Mouse (Mus musculus) gastrocnemius, adult 8-10 months (tissue): ENCODE measurements around the gene Fbxw5. TPM values are rescaled to one million over a fixed set of nuclear protein-coding genes. Genes with fewer than 3 reads are reported as not detected.
"Not testable (repeated sequence)": the region's sequence is repeated elsewhere in the genome, so short reads cannot be mapped to it uniquely, and the experiment has no call there.

Experiments used
- DNase-seq, 2 experiments: peaks; one replicate each; pipeline ENCODE4 v3.0.0; 2022; ENCODE audit warnings: low spot score in 2 of 2
- total RNA-seq, 4 experiments: library from RNA; stranded (reverse); gene quantifications; 2 replicates each; pipeline ENCODE4 v1.2.4; 2022

Fbxw5 gene
- total RNA-seq, 4 experiments from 2014 or later: 83.3 to 100 (median 89.7) TPM

- no peak for DNase-seq
Measured at GRCm38 (mm10) chr2:25509912-25510311, 9.4 kb downstream of the Fbxw5 start.

- DNase-seq: no peak
Measured at GRCm38 (mm10) chr2:25526510-25527302, 26.2 kb downstream of the Fbxw5 start.

- no peak for DNase-seq
Measured at GRCm38 (mm10) chr2:25533707-25534106, 33.2 kb downstream of the Fbxw5 start.

DNA sequence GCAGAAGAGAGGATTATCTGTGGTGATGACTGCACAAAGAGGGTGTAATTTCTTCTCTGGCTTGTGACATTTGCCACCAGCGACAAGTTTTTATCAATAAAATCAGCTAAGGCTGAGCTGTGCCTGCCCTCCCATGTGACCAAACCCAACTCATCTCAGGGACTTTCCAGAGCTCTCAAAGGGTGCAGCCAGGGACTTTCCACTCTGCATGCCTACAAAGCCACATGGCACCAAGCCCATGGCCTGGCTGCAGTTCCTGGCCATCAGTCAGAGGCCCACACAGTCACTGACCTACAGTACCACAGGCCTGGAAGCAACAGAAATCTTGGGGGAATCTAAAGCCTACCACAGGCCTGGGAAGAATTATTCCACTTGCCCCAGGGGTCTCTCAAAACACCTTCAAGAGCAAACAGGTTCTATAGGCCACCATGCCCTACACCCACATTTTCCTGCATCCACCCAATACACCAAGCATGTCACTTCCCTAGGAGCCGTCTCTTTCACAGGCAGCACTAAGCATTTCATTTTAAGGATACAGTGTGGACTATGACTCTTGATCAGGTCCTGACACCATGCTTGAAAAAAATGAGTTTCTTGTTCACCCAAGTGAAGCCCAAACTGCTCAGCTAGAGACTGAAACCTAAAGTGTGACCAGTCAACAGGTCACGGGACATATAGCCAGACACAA, 33.8 kb downstream of the Fbxw5 start:
- peak; percentile 94 for DNase-seq

DNA sequence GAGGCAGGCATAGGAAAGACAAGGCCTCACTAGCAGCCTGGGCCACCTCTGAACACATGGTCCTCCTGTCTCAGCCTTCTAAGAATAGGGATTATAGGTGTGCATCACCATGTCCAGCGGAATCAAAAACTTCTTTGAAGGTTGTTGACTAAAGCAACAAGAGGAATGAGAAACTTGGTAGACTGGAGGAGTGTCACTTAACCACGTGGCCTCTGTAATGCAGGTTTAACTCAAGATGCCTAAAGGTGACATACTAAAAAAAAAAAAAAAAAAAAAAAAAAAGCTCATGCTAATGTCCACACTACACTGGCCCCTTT, 34.3 kb downstream of the Fbxw5 start:
- no peak for DNase-seq

- no peak for DNase-seq
Measured at GRCm38 (mm10) chr2:25536531-25536930, 36.0 kb downstream of the Fbxw5 start.

GRCm38 (mm10) chr2:25540541-25540948, 40.0 kb downstream of the Fbxw5 start:
- DNase-seq: no peak

DNA sequence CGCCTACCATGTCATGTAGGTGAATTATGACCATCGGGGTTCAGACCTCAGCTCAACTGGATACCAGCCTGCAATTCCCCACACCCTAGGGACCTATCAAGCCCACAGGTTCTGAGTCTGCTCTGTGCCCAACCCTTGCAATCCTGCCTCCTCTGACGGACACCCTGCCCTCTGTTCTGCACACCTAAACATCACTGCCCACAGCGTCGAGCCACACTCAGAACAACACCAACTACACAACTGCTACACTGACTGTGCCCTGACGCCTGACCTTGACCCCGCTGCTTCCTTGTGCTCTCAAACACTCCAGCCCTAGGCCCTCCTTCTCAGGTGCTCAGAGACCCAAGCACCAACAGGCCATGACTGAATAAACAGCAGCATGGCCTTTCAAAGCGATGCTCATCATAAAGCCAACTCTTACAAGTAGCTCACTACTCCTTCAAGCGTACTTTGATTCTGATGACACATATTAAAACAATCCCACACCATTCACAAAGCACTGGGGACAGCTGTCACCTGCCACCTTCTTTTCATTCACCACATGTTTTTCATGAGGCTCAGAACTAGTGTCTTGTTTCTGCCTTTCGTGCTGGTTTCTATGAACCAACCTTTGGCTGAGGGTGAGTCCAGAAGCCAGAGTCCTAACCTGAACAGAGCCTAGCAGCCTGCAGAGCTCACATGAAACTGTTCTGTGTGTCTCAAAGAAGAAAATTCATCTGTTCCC, 41.3 kb downstream of the Fbxw5 start:
- DNase-seq: no peak

DNA sequence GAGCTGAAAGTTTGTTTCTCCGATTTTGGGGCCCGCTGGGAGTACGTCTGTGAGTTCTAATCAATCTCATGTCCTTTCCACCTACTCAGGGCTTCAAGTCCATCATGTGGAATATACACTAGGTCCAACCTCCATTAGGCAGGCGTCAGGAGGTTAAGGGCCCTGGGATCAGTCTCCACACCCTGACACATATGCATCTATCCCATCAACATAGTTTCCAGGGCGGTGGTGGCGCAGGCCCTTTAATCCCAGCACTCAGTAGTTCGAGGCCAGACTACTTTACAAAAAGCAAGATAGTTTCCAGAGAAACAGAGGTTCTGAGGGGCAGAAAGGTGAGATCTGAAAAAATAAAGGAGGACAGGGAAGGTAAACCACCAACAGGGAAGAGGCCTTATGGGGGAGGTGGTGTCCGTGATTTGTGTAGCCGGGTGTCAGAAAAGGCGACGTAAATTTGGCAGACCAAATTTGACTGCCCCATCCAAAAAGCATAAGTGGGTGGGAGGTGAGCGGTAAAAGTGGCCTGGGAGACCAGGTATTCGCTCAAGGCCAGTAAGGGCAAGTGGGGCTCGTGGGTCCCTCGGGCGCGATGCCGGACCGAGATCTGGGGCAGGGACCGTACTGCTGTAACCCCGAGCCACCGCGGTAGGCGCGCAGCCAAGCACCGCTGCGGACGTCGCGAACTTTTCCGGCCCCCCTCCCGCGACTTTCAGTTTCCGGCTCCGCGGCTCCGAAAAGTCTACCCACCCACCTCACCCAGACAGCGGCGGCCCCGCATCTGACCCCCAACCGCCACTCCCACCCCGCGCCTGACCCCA, 45.7 kb downstream of the Fbxw5 start:
- DNase-seq: peak; percentile 61 to 79

DNA sequence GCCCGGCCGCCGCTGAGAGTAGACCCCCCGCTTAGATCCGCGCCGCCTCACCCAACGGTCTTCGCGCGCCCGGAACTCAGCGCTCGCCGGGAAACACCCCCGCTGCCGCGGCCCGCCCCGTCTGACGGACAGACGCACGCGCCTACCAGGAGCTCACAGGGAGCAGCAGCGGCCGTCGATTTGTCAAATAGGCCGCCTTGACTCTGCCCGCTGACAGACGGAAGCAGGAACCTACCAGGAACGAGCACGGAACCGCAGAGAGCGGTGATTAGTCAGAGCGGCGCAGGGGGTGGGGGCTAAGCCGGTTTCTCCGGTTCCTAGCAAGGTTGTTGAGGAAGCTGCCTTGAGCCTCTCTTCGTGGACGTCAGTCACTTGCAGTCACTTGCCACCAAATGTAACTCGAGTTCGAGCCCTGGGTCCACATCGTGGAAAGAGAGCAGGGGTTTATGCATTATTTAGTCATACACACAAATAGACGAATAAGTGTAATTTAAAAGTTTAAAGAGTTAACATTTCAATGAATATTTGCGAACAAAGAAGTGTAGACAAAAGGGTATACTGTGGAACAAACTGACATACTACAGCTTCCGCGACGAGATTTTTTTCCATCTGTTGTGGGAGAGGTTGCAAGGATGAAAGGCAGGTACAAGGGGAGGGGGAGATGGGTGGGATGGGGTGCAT, 46.4 kb downstream of the Fbxw5 start, which contains the start of gene Traf2:
TSS of gene Traf2 (minus strand) at position 130 of the 681 bp plus-strand sequence.
- peak; percentile 98 for DNase-seq

- peak; percentile 31 to 60 for DNase-seq
Measured at GRCm38 (mm10) chr2:25549021-25549991, 48.8 kb downstream of the Fbxw5 start.

- peak; percentile 41 to 58 for DNase-seq
Measured at GRCm38 (mm10) chr2:25551186-25551585, 50.6 kb downstream of the Fbxw5 start.

DNA sequence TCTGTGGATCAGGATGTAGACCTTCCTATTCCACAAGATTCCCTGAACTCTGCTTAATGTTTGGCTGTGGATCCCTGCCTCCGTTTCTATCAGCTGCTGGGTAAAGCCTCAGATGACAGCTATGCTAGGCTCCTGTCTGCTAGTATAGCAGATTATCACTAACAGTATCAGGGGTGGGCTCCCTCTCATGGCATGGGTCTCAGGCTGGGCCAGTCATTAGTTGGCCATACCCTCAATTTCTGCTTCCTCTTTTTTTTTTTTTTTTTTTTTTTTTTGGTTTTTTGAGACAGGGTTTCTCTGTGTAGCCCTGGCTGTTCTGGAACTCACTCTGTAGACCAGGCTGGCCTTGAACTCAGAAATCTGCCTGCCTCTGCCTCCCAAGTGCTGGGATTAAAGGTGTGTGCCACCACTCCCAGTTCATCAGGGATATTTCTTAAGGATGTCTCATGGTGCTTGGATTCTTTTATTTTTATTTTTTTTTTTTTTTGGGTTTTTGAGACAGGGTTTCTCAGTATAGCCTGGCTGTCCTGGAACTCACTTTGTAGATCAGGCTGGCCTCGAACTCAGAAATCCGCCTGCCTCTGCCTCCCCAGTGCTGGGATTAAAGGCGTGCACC, 52.7 kb downstream of the Fbxw5 start:
- not testable (repeated sequence) for DNase-seq

Other genes with a start within 250 kb of the Fbxw5 start
- gene Tmem203, start 245.3 kb upstream of the Fbxw5 start, total RNA-seq: 10 to 100 TPM; 11.7 to 14.1 (median 13.1) TPM
- 1 to 10 TPM; 2.0 to 5.3 (median 2.6) TPM for gene Tprn, start 238.1 kb upstream of the Fbxw5 start, total RNA-seq
- gene Ssna1, start 228.3 kb upstream of the Fbxw5 start, total RNA-seq: 10 to 100 TPM; 29.0 to 36.4 (median 31.2) TPM
- 10 to 100 TPM; 30.4 to 33.4 (median 31.3) TPM for gene Anapc2, start 228.3 kb upstream of the Fbxw5 start, total RNA-seq
- gene Tmem210, start 212.6 kb upstream of the Fbxw5 start, total RNA-seq: not detected
- gene Lrrc26, start 210.8 kb upstream of the Fbxw5 start, total RNA-seq: not detected
- not detected for gene Grin1, start 181.6 kb upstream of the Fbxw5 start, total RNA-seq
- 10 to 100 TPM; 13.9 to 15.0 (median 14.4) TPM for gene Man1b1, start 168.4 kb upstream of the Fbxw5 start, total RNA-seq
- 10 to 100 TPM; 12.8 to 20.3 (median 16.7) TPM for gene Dpp7, start 144.4 kb upstream of the Fbxw5 start, total RNA-seq
- gene Uap1l1, start 135.1 kb upstream of the Fbxw5 start, total RNA-seq: 10 to 100 TPM in 1 of 4 experiments, 1 to 10 TPM in 3; 3.6 to 11.9 (median 4.8) TPM
- not detected for gene Sapcd2, start 128.4 kb upstream of the Fbxw5 start, total RNA-seq
- gene Entpd2, start 104.9 kb upstream of the Fbxw5 start, total RNA-seq: 1 to 10 TPM; 3.8 to 8.0 (median 6.2) TPM
- gene Npdc1, start 101.4 kb upstream of the Fbxw5 start, total RNA-seq: 10 to 100 TPM; 12.6 to 19.9 (median 15.7) TPM
- not detected for gene Fut7, start 77.5 kb upstream of the Fbxw5 start, total RNA-seq
- gene Abca2, start 72.0 kb upstream of the Fbxw5 start, total RNA-seq: 10 to 100 TPM; 14.6 to 19.4 (median 16.0) TPM
- 1 to 10 TPM in 1 of 4 experiments, under 1 TPM in 2, not detected in 1; 0.64 to 1.1 (median 0.77) TPM for gene Clic3, start 43.9 kb upstream of the Fbxw5 start, total RNA-seq
- 10 to 100 TPM; 11.2 to 15.0 (median 14.9) TPM for gene Paxx, start 39.7 kb upstream of the Fbxw5 start, total RNA-seq
- gene Ptgds, start 30.7 kb upstream of the Fbxw5 start, total RNA-seq: not detected
- not detected for gene Lcn12, start 6.8 kb upstream of the Fbxw5 start, total RNA-seq
- gene C8g, start 969 bp downstream of the Fbxw5 start, total RNA-seq: 1 to 10 TPM; 1.0 to 1.8 (median 1.6) TPM
- gene Traf2, start 46.2 kb downstream of the Fbxw5 start, total RNA-seq: 10 to 100 TPM; 12.0 to 18.8 (median 15.2) TPM
- gene Edf1, start 57.1 kb downstream of the Fbxw5 start, total RNA-seq: 100 to 1,000 TPM; 104 to 172 (median 141) TPM
- under 1 TPM; 0.19 to 0.46 (median 0.33) TPM for gene Mamdc4, start 74.1 kb downstream of the Fbxw5 start, total RNA-seq
- gene Phpt1, start 74.5 kb downstream of the Fbxw5 start, total RNA-seq: 10 to 100 TPM; 62.8 to 69.7 (median 65.5) TPM
- gene Ajm1, start 81.0 kb downstream of the Fbxw5 start, total RNA-seq: under 1 TPM; 0.13 to 0.20 (median 0.16) TPM
- gene Rabl6, start 107.8 kb downstream of the Fbxw5 start, total RNA-seq: 10 to 100 TPM; 83.3 to 94.6 (median 89.3) TPM
- not detected for gene Ccdc183, start 116.9 kb downstream of the Fbxw5 start, total RNA-seq
- gene Tmem141, start 121.3 kb downstream of the Fbxw5 start, total RNA-seq: 10 to 100 TPM; 14.9 to 22.8 (median 17.3) TPM
- gene Fcna, start 127.3 kb downstream of the Fbxw5 start, total RNA-seq: 1 to 10 TPM in 3 of 4 experiments, under 1 TPM in 1; 0.41 to 4.2 (median 1.9) TPM
- 1 to 10 TPM; 3.5 to 8.6 (median 5.2) TPM for gene Lcn8, start 152.4 kb downstream of the Fbxw5 start, total RNA-seq
- gene Lcn5, start 157.2 kb downstream of the Fbxw5 start, total RNA-seq: not detected
- not detected for gene Lcn6, start 176.0 kb downstream of the Fbxw5 start, total RNA-seq
- not detected for gene Lcn10, start 182.0 kb downstream of the Fbxw5 start, total RNA-seq
- not detected for gene Obp2a, start 199.3 kb downstream of the Fbxw5 start, total RNA-seq
- gene Bmyc, start 206.0 kb downstream of the Fbxw5 start, total RNA-seq: 10 to 100 TPM; 18.7 to 22.3 (median 20.6) TPM
- gene Obp2b, start 236.3 kb downstream of the Fbxw5 start, total RNA-seq: not detected